Mouse (Mus musculus) central nervous system, embryonic 18 days (tissue): Measurements from ENCODE around the gene Mrpl57. TPM values are rescaled to one million over a fixed set of nuclear protein-coding genes. Genes with fewer than 3 reads are reported as not detected.

ENCODE experiments used
- polyA plus RNA-seq: library from polyadenylated mRNA; depleted of rRNA; stranded (reverse); fragments of >200 nt; gene quantifications from 2 replicates; pipeline ENCODE4 v1.2.3, GENCODE M21; 2012; rRNA removed

Mrpl57 gene
- polyA plus RNA-seq: 76.7 and 78.7 TPM in 2 replicates

GRCm38 (mm10) chr14:57825788-57826751, at the start of gene Mrpl57, which contains the start of gene Ska3:
TSS of gene Mrpl57 (plus strand) at chr14:57826234.
TSS of gene Ska3 (minus strand) at chr14:57826185.

GRCm38 (mm10) chr14:57797991-57798931, 27.8 kb upstream of the Mrpl57 start, which contains the start of gene Sap18:
TSS of gene Sap18 (plus strand) at chr14:57798180.

Other genes with a start within 250 kb of the Mrpl57 start
- gene Xpo4, start 160.8 kb upstream of the Mrpl57 start, polyA plus RNA-seq: 7.9 and 8.7 TPM in 2 replicates
- gene Gm49361, start 80.1 kb upstream of the Mrpl57 start, polyA plus RNA-seq: not detected in 2 replicates
- gene Lats2, start 67.8 kb upstream of the Mrpl57 start, polyA plus RNA-seq: 6.7 and 7.9 TPM in 2 replicates
- gene Sap18, start 28.1 kb upstream of the Mrpl57 start, polyA plus RNA-seq: 25.9 and 35.2 TPM in 2 replicates
- gene Ska3, start within 50 bp of the Mrpl57 start, polyA plus RNA-seq: 3.3 and 3.9 TPM in 2 replicates
- gene Zdhhc20, start 64.0 kb downstream of the Mrpl57 start, polyA plus RNA-seq: 25.8 and 26.8 TPM in 2 replicates
- gene Micu2, start 173.0 kb downstream of the Mrpl57 start, polyA plus RNA-seq: 39.4 and 41.5 TPM in 2 replicates
- gene Fgf9, start 244.3 kb downstream of the Mrpl57 start, polyA plus RNA-seq: 9.4 and 10.3 TPM in 2 replicates